Mouse (Mus musculus) kidney, adult 10 weeks (tissue): ENCODE data around the gene Vim. TPM values are rescaled to one million over a fixed set of nuclear protein-coding genes. Genes with fewer than 3 reads are reported as not detected.

Experiments used
- polyA plus RNA-seq: library from polyadenylated mRNA; stranded (reverse); fragments of 350-450 nt; fragmentation: Illumina TruSeq; extraction: RNeasy Lipid Tissue Mini Kit (QIAGEN cat#74804); gene quantifications from one replicate; pipeline ENCODE4 v1.2.3, GENCODE M21; 2014; ENCODE audit warnings: low read depth, low replicate concordance

Vim gene
- 33.5 TPM for polyA plus RNA-seq

GRCm38 (mm10) chr2:13573408-13574065, at the start of gene Vim:
Gene Vim (plus strand): TSS chr2:13573927.

GRCm38 (mm10) chr2:13544193-13544824, 29.4 kb upstream of the Vim start, which contains the start of gene Trdmt1:
Gene Trdmt1 (minus strand): TSS chr2:13544668.

Other genes with a start within 250 kb of the Vim start
- gene Cubn, start 82.1 kb upstream of the Vim start, polyA plus RNA-seq = 209 TPM
- 36.1 TPM for gene Trdmt1, start 29.3 kb upstream of the Vim start, polyA plus RNA-seq
- gene St8sia6, start 220.1 kb downstream of the Vim start, polyA plus RNA-seq = 50.5 TPM